Mouse (Mus musculus) retina, postnatal 7 days (tissue): ENCODE data around the gene Fahd1.
A peak's percentile ranks its signal among the peaks of the same experiment; 100 is the strongest.

Experiments used
- DNase-seq: peaks from one replicate; pipeline ENCODE4 v3.0.0-alpha.2; 2012; ENCODE audit warnings: low read depth, low spot score

The Fahd1 gene

DNA sequence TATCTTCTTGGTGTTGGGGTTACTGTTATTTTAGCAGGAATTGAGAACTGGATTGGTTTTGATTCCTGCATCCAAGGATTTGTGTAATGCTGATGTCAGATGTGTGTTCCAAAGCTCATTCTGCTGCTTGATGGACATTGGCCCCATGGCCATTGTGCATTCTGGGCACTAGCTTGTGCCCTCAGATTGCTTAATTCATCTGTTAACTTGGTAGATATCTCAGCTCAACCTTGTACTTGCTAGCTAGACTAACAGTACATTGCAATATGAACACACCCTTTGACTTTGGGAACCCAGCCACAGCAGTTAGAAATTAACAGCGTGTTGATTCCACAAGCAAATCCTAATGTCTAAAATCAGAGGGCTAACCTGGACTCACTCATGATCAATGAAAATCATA is 2.8 kb downstream of the Fahd1 start:
- no peak for DNase-seq

DNA sequence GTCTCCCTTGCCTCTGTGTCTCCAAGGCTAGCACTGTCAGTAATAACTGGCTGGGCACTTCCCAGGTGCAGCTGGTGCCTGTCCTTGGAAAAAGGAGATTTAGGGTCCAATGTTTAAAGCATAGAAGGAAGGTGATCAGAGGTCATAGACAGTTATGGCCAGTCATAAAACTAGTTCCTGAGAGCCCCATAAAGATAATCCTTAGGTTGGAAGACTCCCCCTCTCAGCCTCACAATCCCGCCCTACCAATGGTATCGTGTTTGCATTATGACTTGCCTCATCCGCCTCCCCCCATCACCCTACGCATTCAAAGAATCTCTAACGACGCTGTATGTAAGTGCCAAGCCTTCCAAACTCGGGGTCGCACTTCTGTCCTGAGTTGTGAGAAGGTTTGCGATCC is 5.6 kb downstream of the Fahd1 start:
- DNase-seq: no peak

DNA sequence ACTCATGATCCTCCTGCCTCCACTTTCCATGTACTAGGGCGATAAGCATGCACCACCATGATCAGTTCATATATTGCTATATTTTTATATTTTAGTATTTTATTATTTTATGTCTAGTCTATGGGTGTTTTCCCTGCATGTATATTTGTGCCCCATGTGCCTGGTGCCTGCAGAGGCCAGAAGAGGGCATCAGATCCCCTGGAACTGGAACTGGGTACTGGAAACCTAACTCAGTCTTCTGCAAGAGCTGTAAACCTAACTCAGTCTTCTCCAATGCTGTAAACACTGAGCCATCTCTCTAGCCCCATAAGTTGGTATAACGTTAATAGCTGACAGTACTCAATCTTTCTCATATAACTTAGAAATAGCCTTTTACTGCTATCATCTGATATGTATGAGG is 7.5 kb downstream of the Fahd1 start:
- no peak for DNase-seq

DNA sequence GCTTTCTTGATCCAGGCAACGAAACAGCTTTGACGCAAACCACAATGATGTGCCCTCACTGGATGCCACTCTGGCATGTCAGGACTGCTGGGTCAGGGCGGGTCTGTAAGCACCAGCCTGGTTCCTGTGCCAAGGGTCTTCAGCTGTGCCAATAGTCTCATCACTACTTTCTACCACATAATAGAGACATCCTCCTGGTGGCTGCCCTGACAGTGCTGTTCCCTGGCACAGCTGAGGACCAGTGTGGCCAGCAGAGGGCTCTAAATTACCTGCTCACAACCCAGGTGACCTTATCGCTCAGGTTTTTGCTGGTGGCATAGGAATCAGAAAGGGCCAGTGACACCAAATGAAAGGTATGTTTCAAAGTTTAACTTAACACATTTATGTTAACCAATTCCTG is 9.0 kb downstream of the Fahd1 start:
- no peak for DNase-seq

DNA sequence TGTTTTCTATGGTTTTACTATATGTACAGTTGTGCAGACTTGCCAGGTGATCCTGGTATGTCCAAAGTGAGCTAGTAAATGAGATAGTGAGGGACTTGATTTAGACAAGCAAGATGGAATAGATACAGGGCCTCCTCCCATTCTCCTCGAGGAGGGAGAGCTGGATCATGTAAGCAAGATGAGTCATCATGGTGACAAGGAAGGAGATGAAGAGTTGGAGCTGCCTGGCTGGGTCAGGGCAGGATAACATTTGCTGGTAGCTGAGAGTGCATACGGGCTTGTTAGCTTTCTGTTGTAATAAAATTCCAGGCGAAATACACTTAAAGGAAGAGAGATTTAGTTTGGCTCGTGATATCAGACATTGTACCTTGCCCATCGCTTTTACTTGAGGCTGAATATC is 9.8 kb downstream of the Fahd1 start:
- no peak for DNase-seq

DNA sequence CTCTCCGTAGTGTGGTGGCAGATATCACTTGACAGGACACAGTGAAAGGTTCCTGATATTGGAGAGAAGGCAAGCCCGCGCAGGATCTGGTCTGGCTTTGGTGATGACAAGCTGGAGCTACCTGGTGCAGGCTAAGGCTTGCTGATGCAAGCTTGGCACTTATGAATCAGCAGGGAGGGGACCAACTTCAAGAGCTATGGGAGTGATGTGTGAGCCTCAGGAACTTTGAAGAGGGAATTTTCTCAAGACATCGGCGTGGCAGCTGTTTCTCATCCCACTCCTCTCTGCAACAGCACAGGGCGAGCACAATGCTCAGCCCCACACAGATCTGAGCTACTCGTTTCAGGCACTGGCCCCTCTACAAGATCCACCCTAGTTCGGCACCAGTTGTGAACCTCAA is 10.3 kb downstream of the Fahd1 start, which contains the start of gene Hagh:
Gene Hagh, plus strand, starts transcription at position 302 of the 400 bp plus-strand sequence.
- DNase-seq: no peak

DNA sequence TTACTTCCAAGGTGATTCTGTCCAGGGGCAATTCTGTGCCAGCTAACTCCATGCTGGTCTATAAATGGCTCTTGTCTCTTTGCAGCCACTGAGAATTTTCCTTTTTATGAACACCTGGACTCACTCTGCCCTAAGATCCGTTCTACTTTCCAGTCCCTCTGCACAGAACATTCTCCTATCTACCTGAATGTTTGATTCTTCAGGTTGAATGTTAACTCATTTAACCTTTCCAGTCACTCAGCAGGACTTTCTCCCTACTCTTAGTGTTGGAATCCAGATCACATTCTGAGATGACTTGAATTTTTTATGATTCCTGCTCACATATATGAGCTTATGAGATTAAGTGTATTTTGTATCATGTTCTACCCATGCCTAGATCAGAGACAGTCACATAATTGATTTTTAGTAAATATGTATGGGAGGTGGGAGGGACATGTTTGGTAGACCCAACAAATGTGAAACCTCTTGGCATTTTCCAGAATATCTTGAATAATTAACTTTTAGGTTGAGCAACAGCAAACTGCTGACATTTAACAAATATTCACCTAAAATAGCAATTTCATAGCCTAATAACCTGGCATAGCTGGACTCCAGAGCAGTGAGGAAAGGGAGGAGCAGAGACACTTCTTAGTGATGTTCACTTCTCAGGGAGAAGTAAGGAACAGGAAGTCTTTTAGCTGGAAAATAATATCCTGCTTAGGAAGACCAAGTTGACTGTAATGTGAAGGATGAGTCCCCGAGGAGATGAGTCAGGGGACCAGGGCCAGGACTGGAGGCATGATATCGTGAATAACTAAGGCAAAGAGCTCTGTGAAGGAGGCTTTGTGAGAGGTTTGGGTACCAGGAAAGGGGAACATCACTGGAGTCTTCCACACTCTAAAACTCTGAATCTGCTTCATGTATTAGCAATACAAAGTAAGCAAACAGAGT is 28.5 kb downstream of the Fahd1 start:
- no peak for DNase-seq

DNA sequence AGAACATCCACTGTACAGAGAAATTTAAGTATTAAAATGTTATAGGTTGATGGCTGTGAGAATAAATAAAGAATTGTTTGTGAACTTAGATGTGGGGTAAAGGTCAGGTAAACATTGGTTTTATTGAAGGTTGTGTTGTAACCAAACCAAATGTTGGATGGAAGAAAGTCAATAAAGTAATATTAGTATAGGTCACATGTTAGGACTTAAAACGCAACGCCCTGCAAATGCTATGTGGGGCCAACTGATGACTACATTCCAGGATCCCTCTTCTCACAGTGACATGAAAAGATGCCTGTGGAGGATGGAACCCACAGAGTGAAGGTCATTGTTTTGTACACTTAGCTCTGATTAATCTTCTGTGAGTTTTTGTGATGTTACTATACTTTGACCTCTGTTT is 30.7 kb downstream of the Fahd1 start:
- DNase-seq: no peak

DNA sequence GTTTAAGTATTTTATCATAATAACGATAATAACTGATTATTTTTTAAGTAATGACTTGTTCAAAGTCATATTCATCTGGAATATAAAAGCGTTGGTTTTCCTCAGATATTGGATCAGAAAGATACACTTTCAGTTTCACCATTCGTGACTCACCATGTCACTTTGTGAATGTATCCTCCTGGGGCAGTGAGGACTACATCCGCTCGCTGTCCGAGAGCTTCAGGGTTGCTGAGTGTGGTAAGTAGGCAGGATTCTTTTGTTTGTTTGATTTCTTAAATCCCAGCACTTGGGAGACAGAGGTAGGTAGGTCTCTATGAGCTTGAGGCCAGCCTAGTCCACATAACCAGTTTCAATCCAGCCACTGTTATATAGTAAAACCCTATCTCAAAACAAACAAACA is 32.0 kb downstream of the Fahd1 start:
- no peak for DNase-seq

DNA sequence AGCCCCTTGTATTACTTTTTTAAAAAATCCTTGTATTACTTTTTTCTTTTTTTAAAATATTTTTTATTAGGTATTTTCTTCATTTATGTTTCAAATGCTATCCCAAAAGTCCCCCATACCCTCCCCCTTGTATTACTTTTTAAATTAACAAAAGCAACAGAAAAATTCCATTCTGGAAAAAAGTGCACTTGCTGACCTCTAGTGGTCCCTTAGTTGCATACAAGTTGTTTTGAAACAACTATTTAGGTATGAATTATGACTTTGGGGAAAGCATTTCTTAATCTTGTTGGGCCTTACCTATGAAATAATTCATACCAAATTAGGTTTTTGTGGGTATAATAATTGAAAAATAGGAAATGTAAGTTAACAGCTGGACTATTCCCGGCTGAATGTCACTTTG is 32.7 kb downstream of the Fahd1 start:
- DNase-seq: no peak

DNA sequence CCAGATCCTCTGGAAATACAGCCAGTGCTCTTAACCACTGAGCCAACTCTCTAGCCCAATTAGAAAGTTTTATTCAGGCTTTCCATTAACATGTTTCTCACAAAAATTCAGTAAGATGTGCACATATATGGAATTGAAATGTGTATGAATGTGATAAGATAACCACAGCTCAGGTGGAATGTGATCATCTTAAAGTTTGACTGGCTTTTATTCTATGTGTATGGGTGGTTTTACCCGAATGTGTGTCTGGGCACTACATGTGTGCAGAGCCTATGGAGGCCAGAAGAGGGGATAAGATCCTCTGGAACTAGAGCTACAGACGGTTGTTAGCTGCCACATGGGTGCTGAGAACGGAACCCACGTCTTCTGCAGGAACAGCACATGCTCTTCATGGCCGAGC is 34.9 kb downstream of the Fahd1 start:
- DNase-seq: no peak

DNA sequence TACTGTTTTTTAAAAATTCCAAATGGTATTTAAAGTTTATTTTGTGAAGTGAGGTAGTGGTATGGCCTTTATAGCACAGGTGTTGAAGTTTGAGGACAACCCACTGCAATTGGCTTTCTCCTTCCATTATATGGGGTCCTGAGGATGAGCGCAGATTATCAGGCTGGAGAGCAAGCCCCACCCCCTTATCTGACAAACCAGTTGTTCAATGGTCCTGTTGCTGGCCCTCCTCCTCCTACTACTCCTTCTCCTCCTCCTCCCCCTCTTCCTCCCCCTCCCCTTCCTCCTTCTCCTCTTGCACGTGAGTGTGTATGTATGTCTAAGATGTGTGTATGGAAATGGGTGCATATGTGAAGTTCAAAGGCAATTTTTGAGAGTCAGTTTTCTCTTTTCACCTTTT is 37.9 kb downstream of the Fahd1 start:
- no peak for DNase-seq

DNA sequence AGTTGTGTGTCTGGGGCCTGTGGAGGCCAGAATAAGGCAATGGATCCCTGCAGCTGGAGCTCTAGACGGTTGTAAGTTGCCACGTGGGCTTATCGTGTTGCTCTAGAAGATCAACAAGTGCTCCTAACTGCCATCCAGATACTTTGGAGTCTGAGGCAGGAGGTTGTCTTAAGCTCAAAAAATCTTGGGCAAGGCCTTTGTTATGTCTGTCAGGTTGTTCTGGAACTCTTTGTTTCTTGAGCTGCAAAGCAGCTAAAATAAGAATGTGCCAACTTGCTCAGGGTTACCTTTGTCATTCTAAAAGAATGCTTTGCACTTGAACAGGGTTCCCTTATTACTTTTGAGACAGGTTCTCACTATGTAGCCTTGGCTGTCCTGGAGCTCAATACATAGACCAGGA is 39.0 kb downstream of the Fahd1 start:
- DNase-seq: no peak

DNA sequence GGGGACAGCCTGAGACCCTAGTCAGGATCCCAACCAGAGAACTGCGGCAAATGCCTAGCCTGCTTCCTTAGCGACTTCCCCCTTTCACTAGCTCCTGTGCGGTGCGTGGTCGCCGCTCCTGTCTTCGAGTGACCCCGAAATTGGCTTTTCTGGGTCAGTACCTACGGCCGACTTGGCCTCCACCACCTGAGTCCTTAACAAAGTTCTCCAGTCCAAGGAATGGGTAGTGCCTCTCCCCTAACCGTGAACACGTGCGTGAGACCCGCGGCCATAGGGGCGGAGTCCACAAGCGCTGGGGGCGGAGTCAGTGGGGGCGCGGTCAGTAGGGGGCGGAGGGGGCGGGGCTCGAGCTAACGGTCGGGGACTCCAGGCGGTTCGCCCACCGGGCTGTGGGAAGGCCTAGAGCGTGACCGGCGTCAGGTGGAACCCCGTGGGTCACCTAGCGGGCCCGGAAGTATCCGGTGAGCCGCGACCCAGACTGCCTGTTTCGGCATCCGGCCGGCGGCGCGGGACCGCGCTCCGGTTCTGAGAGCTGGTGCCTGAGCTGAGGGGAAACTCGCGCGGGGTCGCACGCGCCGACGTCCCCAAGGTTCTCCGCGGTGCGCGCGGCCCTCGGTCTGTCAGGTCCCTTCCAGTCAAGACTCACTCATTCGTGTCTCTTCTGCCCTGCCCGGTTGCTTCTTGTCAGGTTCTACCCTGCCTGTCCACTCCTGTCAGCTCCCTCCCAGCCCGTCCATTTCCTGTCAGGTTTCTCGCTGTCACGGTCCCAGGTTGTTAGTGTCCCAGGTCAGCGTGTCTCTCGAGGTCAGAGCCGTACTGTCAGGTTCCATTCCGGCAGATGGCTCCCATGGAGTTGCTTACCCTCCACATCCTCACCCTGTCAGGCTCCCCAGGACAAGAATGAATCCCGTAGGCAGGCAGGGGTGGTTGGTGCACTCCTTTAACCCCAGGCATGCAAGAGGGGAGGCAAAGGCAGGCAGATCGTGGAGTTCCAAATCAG is 45.9 kb downstream of the Fahd1 start, which contains the start of gene Meiob:
Gene Meiob, plus strand, starts transcription at position 338 of the 1,000 bp plus-strand sequence.
- DNase-seq: peak; percentile 32

DNA sequence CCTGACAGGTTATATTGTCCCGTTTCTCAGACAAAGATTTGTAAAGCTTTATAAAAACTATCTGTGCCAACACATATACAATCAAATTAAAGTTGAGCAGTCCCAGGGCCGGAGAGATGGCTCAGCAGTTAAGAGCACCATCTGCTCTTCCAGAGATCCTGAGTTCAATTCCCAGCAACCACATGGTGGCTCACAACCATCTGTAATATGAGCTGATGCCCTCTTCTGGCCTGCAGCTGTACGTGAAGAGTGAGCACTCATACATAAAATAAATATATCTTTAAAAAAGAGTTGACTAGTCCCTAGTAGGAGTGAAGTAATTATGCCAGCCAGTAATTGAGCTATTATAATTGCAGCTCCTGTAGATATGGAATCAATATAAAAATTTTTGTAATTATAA is 49.6 kb downstream of the Fahd1 start:
- no peak for DNase-seq

DNA sequence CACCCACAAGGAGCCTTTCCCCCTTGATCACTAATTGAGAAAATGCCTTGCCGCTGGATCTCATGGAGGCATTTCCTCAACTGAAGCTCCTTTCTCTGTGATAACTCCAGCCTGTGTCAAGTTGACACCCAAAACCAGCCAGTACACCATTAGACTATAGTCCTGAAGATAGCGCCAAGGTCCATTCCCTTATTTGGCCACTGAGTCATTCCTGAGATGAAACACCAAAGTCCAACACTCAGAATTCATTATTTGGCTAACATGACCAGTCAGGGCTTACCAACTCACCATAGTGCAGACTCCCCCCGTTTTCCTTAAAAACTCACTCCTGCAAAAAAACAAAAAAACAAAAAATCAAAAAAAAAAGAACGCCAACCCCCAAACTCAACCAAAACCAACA is 50.7 kb downstream of the Fahd1 start:
- no peak for DNase-seq
